Mouse (Mus musculus) layer of hippocampus, adult 8-10 months (tissue): ENCODE results near the gene Kcnip2. TPM values are rescaled to one million over a fixed set of nuclear protein-coding genes. Genes with fewer than 3 reads are reported as not detected.
A peak's percentile ranks its signal among the peaks of the same experiment; 100 is the strongest.

Experiments
- DNase-seq, 2 experiments: peaks; one replicate each; pipeline ENCODE4 v3.0.0; 2022; ENCODE audit warnings: low spot score in 2 of 2
- total RNA-seq, 4 experiments: library from RNA; stranded (reverse); gene quantifications; 2 replicates each; pipeline ENCODE4 v1.2.4; 2022

Gene Kcnip2
- total RNA-seq, 4 experiments from 2014 or later: 163 to 211 (median 185) TPM

- DNase-seq: peak; percentile 38 to 46
These were observed 33.4 kb downstream of the Kcnip2 start for GRCm38 (mm10) chr19:45782315-45783001.

GRCm38 (mm10) chr19:45781676-45782075 is 34.2 kb downstream of the Kcnip2 start:
- no peak for DNase-seq

GRCm38 (mm10) chr19:45780350-45780915 is 35.4 kb downstream of the Kcnip2 start:
- DNase-seq: no peak

GRCm38 (mm10) chr19:45775486-45775885 is 40.4 kb downstream of the Kcnip2 start:
- DNase-seq: no peak

DNA sequence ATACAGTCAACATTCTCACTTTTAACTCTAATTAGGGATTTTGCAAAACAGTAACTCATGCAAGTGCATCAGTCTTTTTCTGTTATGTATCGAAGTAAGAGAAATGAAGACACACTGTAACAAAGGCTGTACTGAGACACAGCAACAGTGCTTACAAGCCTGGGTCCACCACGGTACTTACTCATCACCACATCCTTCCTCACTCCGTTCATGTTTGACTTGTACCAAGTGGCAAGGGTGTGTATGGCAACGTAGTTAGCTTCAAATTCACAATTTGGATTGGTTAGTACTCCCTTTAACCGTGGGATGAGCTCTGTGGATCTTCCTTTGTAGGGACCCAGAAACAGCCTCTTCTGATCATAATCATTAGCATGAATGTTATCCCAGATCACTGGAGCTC is 44.4 kb downstream of the Kcnip2 start:
- no peak for DNase-seq

- no peak for DNase-seq
These were observed 55.1 kb downstream of the Kcnip2 start for GRCm38 (mm10) chr19:45760810-45761209.

DNA sequence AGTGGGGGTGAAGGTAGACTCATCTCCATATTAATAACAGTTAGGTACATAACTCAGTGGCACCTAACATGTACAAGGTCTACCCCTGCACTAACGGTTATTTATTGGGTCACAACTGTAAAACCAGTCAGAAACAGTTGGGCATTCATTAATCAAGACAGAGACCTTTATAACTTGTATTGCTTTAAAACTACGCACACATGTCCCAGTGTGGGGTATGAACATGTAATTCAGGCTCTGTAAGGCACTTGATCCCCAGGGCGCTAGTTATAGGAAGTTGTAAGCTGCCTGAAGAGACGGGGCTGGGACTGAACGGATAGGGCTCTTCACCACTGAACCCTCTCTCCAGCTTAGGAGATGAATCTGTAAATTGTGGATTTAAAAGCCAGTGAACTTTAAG is 57.2 kb downstream of the Kcnip2 start:
- DNase-seq: no peak

DNA sequence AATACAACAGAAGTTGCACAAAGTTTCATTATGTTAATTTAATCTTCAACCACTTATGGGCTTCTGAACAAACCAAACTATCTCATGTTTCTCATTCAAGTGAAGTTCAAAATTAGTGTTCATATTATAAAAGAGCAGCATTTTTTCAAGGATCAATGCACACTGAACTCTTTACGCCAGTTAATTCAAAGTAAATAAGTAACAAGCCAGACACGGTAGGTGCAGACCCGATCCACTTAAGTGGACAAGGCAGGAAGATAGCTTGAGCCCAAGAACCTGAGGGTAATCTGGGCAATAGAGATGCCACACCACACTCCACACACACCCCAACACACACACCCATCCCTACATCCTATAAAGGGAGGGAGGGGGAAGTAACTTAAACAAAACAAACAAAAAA is 62.3 kb downstream of the Kcnip2 start:
- DNase-seq: no peak

DNA sequence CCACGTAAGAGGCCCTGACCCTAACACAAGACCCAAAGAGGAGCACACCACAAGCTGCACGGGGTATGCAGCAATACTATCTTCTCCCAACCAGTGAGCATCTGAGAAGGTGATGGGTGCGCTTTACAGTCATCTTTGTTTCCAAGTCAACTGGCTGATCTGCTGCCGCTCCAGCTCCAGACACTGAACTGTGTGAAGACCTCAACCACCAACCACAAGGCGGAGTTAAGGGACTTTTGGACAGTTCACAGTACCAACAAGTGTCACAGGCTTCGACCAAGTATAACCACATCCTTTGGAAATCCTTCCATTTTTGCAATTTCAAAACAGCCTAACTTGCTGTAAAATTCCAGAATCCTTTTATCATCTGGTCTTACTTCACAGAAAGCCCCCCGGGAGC is 64.0 kb downstream of the Kcnip2 start:
- DNase-seq: no peak

- DNase-seq: peak; percentile 34 to 57
These were observed 66.4 kb downstream of the Kcnip2 start, which contains the start of gene Npm3 for GRCm38 (mm10) chr19:45749243-45750043. Npm3 (minus strand) TSS chr19:45749591.

DNA sequence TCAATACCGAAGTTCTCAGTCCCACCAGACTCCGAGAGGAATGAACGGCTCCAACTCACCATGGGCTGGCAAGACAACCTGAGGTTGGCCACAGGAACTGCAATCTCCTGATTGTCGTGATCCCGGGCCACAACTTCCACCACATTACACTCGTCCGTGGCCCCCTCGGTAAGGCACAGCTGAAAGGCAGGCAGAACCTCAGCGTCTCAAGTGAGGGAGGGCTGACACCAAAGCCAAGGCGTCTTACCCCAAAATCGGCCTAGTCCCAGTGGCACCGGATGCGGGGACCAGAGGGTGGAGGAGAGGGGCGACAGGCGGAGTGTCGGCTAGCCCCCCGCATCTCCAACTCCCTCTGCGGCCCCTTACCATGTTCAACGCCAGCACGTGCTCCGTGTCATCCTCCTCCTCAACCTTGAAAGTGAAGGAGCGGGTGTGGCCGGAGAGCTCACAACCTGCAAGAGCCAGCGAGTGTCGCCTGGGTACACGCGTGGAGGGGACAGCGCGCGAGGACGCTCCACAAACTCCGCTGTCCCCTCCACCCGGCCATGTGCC is 67.1 kb downstream of the Kcnip2 start:
- DNase-seq: no peak

- no peak for DNase-seq
These were observed 67.7 kb downstream of the Kcnip2 start for GRCm38 (mm10) chr19:45748206-45748605.

GRCm38 (mm10) chr19:45747028-45747867 is 68.6 kb downstream of the Kcnip2 start:
- peak; percentile 69 to 89 for DNase-seq

DNA sequence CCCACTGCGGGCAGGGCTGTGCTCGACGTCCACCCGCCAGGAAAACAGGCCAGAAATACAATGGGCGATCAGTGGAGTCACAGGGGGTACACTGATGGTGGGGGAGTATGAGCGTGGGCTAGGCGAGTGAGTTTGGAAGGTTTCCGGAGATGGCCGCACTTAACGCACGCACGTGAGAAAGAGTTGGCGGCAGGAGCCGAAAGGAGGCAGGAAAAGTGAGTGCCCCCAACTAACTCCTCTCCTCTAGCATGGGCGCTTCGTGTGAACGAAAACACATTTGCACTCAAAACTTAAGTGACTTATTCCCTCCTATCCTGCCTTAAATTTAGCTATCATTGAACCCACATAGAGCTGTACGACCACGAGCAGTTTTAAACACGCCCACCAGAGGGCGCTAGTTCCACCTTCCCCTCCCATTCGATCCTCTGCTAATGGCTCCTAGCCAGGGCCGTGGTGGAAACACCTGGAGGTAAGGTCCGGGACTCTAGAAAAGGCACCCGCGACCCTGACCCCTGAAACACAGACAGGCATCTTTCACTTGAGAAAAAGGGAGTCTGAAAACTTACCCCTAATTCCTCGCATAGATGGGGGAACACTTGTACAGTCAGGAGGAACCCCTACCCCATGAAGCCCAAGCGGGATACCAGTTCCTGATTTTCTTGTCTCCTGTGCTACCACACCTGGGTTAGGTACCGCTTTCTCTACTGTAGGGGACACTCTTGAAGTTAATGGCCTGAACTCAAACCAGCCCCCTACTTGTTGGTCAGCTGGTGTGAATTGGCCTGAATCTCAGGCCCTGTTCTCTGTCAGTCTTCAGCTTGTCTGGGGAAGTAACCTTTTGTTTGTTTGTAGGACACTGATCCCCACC is 69.5 kb downstream of the Kcnip2 start:
- DNase-seq: peak; percentile 47 to 79

DNA sequence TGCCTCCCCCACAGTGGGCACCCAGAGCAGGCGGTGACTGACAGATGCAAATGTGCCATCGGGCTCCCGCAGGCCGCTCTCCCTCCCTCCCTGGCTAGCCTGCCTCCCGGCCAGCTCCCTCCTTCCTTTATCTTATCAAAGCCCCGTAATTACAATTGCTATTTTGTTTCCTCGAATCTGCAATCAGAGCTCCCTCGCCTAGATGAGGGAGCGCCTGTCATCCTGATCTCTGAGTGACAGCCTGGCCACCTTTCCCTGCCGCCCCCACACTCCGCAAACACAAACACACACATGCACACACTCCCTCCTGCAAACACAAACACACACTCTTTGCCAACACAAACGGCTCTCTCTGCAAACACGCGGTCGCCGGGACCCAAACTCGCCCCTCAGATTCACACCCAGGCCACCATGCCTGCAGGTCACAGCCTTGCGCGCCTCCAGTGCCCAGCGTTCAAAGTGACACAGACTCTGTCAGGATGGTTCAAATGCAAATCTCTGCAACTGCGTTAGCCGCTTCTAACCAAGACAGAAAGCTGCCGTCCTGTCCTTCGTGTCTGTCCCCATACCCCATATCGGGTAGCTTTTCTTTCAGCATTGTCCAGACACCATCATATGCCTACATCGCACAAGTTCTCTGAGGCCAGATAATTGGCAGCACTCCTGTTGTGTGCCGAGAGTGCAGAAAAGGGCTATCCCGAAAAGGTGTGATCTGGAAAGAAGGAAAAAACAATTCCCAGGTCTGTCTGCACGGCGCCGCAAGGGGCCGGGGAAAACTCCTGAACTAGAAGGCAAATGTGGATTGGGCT is 70.3 kb downstream of the Kcnip2 start:
- DNase-seq: no peak

GRCm38 (mm10) chr19:45743619-45744018 is 72.2 kb downstream of the Kcnip2 start:
- DNase-seq: no peak

- DNase-seq: no peak
These were observed 72.8 kb downstream of the Kcnip2 start for GRCm38 (mm10) chr19:45742984-45743575.

DNA sequence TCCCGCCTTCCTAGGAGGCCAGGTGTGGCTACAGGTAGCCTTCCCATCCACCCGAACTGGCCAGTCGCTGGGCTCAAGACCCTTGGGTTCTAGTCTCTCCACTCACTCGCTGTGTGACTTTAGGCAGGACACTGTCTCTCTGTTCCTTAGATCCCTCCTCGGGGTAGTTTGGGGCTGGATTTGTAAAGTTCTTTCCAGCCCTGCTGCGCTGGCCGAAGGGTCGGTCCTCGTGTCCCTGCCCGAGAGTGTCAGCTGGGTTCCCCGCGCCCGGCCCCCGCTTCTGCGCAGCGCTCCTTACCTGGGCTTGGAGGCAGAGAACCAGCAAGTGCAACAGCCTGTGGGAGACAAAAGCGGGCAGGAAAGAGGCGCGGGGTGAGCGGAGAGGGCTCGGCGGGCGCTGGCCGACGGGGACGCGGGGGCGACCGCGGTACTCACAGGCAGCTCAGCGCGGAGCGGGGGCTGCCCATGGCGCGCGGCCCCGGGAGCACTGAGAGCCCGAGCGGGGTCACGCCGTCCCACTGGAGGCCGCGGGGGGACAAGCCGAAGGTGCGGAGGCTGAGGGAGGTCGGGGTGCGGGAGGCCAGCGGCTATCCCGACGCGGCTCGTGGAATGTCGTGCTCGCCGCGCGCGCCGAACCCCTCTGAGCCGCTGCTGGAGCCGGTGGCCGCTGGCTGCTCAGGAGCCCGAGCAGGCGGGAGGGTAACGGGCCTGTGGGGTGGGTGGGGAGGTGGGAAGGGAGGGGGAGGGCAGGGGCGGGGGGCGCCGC is 73.5 kb downstream of the Kcnip2 start, which contains the start of gene Fgf8:
TSS of gene Fgf8 (minus strand) at position 698 of the 766 bp plus-strand sequence.
- DNase-seq: no peak
